Mouse (Mus musculus) heart, postnatal 14 days (tissue): ENCODE data around the gene Haus2. TPM values are rescaled to one million over a fixed set of nuclear protein-coding genes. Genes with fewer than 3 reads are reported as not detected.

Experiments
- DNase-seq, 2 experiments: peaks; one replicate each; pipeline ENCODE4 v3.0.0; 2021 to 2022
- intact Hi-C: fragments of 180-260 bp; cut with DNase I; formaldehyde crosslinking; loops from one replicate; pipeline ENCODE4 v1.15.1; 2025
- total RNA-seq, 2 experiments: library from RNA; stranded (reverse); gene quantifications; 2 replicates each; pipeline ENCODE4 v1.2.3; 2021

Gene Haus2
- total RNA-seq, 2 experiments from 2014 or later, result 9.2 to 10.8 TPM

DNA sequence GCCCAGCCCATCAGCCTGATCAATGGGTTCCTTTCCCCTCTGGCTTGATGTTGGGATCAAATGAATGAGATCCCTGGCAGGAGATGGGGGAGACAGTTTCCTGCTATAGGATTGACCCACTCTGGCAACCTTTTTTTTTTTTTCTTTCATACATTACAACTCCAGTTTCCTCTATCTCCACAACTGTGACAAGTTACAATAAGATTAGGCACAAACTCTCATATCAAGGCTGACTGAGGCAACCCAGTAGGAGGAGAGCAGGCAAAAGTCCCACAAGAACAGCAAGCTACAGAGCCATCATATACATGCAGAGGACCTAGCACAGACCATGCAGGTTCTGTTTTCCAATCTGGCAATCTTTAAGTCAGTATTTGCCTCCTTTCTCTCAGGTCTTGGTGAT is 50.1 kb downstream of the Haus2 start:
- intact Hi-C loops, result no loop called here

DNA sequence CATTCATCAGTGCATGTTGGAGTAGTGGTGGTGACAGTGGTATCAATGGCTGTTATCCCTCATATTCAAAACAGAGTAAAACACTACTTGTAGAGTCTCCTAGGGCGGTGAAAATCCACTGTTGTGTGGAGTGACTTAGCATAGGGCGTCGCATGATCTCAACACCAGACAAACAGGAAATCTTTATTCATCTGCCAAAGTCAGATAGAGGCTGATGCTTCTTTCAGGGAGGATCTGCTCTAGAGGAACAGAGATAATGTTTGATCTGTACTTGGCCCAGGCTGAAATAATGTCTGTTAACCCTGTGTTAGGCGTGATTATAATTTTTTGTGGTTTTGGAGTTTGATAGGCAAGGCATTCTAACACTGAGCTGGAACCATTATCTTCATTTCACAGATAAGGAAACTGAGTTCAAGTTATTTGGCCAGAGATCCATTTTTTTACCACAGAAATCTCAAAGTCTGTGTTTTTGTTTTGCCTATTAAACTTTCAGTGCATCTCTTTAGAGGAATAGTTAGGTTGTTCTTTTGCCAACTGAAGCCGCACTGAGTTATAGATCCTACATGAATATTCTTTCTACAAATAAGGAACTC is 51.4 kb downstream of the Haus2 start:
- intact Hi-C loops, result no loop called here
- DNase-seq, result no peak

More for the DNA sequence above, 50.1 kb downstream of the Haus2 start:
- DNase-seq, result no peak

DNA sequence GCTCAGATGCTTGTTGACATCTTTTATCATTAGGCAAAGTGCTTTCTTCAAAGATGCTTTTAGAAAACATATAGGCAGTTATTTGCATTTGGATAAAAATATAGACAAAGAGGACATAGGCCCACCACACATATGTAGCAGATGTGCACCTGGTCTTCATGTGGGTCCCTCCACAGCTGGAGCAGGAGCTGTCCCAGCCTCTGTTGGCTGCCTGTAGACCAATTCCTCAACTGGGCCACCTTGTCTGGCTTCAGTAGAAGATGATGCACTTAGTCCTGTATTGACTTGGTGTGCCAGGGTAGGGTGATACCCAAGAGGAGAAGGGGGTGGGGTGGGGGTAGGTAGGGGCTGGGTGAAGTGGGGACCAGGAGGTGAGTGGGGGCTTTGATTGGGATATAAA is 53.6 kb downstream of the Haus2 start:
- intact Hi-C loops, result no loop called here
- no peak for DNase-seq

DNA sequence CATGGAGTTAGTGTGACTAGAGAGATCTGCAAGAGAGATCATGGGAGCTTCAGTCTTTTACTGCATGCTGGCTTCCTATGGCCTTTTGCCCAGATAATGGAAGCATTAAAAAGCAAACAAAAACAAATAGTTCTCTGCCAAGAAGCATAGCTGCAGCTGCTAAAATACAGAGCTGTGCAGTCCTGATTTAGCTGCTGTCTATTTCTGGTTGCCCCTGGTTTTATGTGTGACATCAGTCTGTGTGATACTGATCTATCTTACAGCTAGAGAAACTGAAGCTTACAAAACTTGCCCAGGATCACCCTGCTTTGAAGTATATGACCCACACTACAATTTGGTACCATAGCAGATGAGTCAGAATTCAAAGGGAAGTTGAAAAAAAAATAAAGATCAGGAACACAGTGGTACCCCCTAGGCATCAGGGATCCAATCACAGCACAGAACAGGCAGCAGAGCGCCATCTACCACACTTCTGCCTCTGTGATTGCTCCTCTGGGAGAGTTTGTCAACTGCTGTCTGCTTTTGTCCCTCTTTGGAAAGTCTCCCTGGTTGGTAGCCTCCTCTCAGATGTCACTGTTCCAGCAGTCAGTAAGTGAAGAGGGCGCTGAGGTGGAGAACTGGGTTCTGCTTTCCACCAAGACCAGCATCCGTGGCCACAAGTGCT is 54.4 kb downstream of the Haus2 start:
- peak in 1 of 2 experiments; percentile 6 for DNase-seq
- intact Hi-C loops, result no loop called here

DNA sequence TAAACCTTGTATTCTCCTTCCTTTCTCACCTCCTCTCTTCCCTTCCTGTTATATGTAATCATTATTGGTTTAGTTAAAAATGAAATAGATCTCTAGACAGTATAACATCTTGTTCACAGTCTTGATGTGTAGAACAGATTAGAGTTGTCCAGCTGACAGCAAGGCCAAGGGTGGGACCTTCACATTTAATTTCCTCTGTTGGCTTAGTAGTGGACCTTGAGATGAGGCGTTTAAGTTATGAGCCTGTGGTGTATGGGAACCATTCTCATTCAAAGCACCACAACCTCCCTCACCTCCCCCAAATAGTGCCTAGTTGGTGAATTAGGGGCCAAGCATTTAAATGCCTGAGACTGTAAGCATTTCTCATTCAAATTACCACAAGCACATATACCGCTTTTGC is 58.3 kb downstream of the Haus2 start:
- intact Hi-C loops, result loop anchor here (5.0 kb wide), 2 partner anchors 35 to 190 kb away; no protein-coding TSS in a partner anchor
- no peak for DNase-seq

DNA sequence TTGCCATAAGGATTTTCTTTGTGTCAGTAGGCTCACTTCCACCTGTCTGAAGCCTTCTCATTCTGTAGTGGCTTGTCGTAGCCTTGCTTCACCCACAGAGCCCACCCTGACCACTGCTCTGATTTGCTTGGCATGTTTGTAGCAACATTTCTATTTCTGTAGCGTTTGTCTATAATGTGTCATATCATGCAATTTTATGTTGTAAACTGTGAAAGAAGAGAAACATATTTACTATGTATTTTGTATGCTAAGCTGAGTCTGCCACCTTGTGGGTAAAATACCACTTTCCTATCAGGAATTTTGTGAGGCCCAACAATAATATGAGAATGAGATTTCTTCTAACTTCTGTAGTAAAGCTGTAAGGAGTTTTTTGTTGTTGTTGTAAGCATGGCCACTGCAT is 61.1 kb downstream of the Haus2 start:
- intact Hi-C loops, result loop anchor here (5.0 kb wide), 1 partner anchor 63 kb away; the partner anchor contains the start of genes Haus2 and Lrrc57
- no peak for DNase-seq

Other genes starting within 250 kb of the Haus2 start
- gene Ganc, start 205.5 kb upstream of the Haus2 start, total RNA-seq, result 10 to 100 TPM; 23.4 to 23.5 TPM
- 10 to 100 TPM; 19.1 to 19.7 TPM for gene Tmem87a, start 205.3 kb upstream of the Haus2 start, total RNA-seq
- 1 to 10 TPM; 2.0 to 2.9 TPM for gene Capn3, start 153.4 kb upstream of the Haus2 start, total RNA-seq
- gene Zfp106, start 45.5 kb upstream of the Haus2 start, total RNA-seq, result 100 to 1,000 TPM; 266 to 269 TPM
- 10 to 100 TPM; 46.2 to 50.4 TPM for gene Snap23, start 41.7 kb upstream of the Haus2 start, total RNA-seq
- 10 to 100 TPM; 13.3 to 13.6 TPM for gene Lrrc57, start 137 bp downstream of the Haus2 start, total RNA-seq
- 10 to 100 TPM; 16.1 to 17.9 TPM for gene Stard9, start 19.7 kb downstream of the Haus2 start, total RNA-seq
- gene Cdan1, start 240.7 kb downstream of the Haus2 start, total RNA-seq, result 10 to 100 TPM; 15.7 to 17.1 TPM
- gene Ttbk2, start 241.2 kb downstream of the Haus2 start, total RNA-seq, result 10 to 100 TPM; 12.0 to 14.3 TPM